Mouse (Mus musculus) embryonic facial prominence, embryonic 10.5 days (tissue): ENCODE measurements at regions not wholly inside any gene's neighbourhood (a gene's known extent, or its start where the extent isn't known, plus 50 kb on each side); places are given as distances from the start of the nearest gene placed in this dataset.
A peak's percentile ranks its signal among the peaks of the same experiment; 100 is the strongest.
"Not testable (repeated sequence)": the region's sequence is repeated elsewhere in the genome, so short reads cannot be mapped to it uniquely, and the experiment has no call there.

ENCODE experiments used
- DNase-seq: peaks from one replicate; pipeline ENCODE4 v3.0.0-alpha.2; 2017; ENCODE audit warnings: low spot score
- H3K27ac ChIP-seq: fragments of 300-500 bp; sonication (generic); replicated peaks from 2 replicates; pipeline ENCODE4 v1.5.1; 2016; ENCODE audit warnings: mild to moderate bottlenecking
- H3K27me3 ChIP-seq: fragments of 300-500 bp; sonication (generic); replicated peaks from 2 replicates; pipeline ENCODE4 v1.6.1; 2016; ENCODE audit warnings: low read depth, mild to moderate bottlenecking; ENCODE audit not compliant: poor library complexity, severe bottlenecking
- H3K36me3 ChIP-seq: fragments of 300-500 bp; sonication (generic); replicated peaks from 2 replicates; pipeline ENCODE4 v1.6.1; 2016; ENCODE audit warnings: mild to moderate bottlenecking, moderate library complexity
- H3K4me1 ChIP-seq: fragments of 300-500 bp; sonication (generic); 2 replicates; pipeline ENCODE4 v1.6.1; 2016
- H3K4me3 ChIP-seq: fragments of 300-500 bp; sonication (generic); 2 replicates; pipeline ENCODE4 v1.5.1; 2016; ENCODE audit warnings: mild to moderate bottlenecking, moderate library complexity
- H3K9me3 ChIP-seq: fragments of 300-500 bp; sonication (generic); 2 replicates; pipeline ENCODE4 v1.6.1; 2016; ENCODE audit warnings: mild to moderate bottlenecking
- WGBS: fragments of 180-500 bp; shearing (Covaris S2); methylation state at CpG from one replicate; pipeline ENCODE4 v1.1.7; 2016; 5-methylcytosine and 5-hydroxymethylcytosine counted together

GRCm38 (mm10) chr14:89922316-89922715 lies 1451.1 kb upstream of the Pcdh20 start:
- DNase-seq = no peak
- H3K27ac ChIP-seq = no peak overlapping the region
- H3K9me3 ChIP-seq = no peaks in the 10 kb centered on the region
- no peaks in the 10 kb centered on the region for H3K27me3 ChIP-seq
- H3K4me1 ChIP-seq = no peaks in the 10 kb centered on the region
- H3K4me3 ChIP-seq = no peak overlapping the region
- WGBS = 76% methylated on average over 1 of the region's 1 CpGs
- no peaks in the 10 kb centered on the region for H3K36me3 ChIP-seq

GRCm38 (mm10) chr14:89920586-89920985 lies 1449.4 kb upstream of the Pcdh20 start:
- H3K9me3 ChIP-seq, H3K4me3 ChIP-seq, H3K27me3 ChIP-seq, H3K4me1 ChIP-seq, H3K36me3 ChIP-seq, H3K27ac ChIP-seq: not testable (repeated sequence)
- WGBS = 0% methylated on average over 1 of the region's 1 CpGs
- peak; percentile 50 for DNase-seq

GRCm38 (mm10) chr14:89898701-89899227 lies 1427.6 kb upstream of the Pcdh20 start:
- H3K4me3 ChIP-seq, DNase-seq, H3K4me1 ChIP-seq, H3K9me3 ChIP-seq, H3K27me3 ChIP-seq, H3K36me3 ChIP-seq, H3K27ac ChIP-seq: not testable (repeated sequence)
- 89% methylated on average over 27 of the region's 34 CpGs for WGBS

- H3K27ac ChIP-seq = not testable (repeated sequence)
- 92% methylated on average over 18 of the region's 22 CpGs for WGBS
Measured at GRCm38 (mm10) chr14:89898135-89898534, 1426.9 kb upstream of the Pcdh20 start.

GRCm38 (mm10) chr14:89896891-89897290 lies 1425.7 kb upstream of the Pcdh20 start:
- H3K4me3 ChIP-seq = not testable (repeated sequence)
- WGBS = 59% methylated on average over 16 of the region's 16 CpGs

More at GRCm38 (mm10) chr14:89898135-89898534, 1426.9 kb upstream of the Pcdh20 start:
- H3K9me3 ChIP-seq, H3K4me1 ChIP-seq, DNase-seq, H3K4me3 ChIP-seq, H3K36me3 ChIP-seq, H3K27me3 ChIP-seq: not testable (repeated sequence)

More at GRCm38 (mm10) chr14:89896891-89897290, 1425.7 kb upstream of the Pcdh20 start:
- H3K27ac ChIP-seq, H3K4me1 ChIP-seq, H3K27me3 ChIP-seq, H3K9me3 ChIP-seq, DNase-seq, H3K36me3 ChIP-seq: not testable (repeated sequence)
